Mouse (Mus musculus) adrenal gland, postnatal 36 days (tissue): ENCODE data around the gene Exoc6. TPM values are rescaled to one million over a fixed set of nuclear protein-coding genes. Genes with fewer than 3 reads are reported as not detected.
"Not testable (repeated sequence)": the region's sequence is repeated elsewhere in the genome, so short reads cannot be mapped to it uniquely, and the experiment has no call there.

Experiments used
- DNase-seq, 2 experiments: peaks; one replicate each; pipeline ENCODE4 v3.0.0; 2021; ENCODE audit warnings: mixed read lengths in 1 of 2
- total RNA-seq, 2 experiments: library from RNA; stranded (reverse); gene quantifications; 2 replicates each; pipeline ENCODE4 v1.2.3; 2021

Exoc6 gene
- total RNA-seq, 2 experiments from 2014 or later: 16.7 to 24.6 TPM

DNA sequence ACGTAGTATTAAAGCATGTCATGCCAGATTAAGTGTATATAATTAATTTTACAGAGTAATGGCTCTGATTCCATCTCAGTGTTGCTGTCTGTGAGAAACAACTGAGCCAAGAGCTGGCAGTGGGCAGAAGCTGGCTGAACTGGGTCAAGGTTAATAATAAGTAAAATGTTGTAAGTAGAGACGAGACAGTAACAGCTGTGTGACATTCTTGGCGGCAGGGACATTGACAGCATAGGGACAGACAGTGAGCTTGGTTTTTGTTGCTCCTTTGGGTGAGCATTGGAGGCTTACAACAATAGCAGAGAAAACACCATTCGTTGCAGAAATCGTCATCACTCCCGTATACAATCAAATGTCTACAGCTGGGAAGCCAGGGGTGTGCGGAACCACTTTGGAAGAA is 13.8 kb upstream of the Exoc6 start:
- DNase-seq: peak; percentile 31 to 32

DNA sequence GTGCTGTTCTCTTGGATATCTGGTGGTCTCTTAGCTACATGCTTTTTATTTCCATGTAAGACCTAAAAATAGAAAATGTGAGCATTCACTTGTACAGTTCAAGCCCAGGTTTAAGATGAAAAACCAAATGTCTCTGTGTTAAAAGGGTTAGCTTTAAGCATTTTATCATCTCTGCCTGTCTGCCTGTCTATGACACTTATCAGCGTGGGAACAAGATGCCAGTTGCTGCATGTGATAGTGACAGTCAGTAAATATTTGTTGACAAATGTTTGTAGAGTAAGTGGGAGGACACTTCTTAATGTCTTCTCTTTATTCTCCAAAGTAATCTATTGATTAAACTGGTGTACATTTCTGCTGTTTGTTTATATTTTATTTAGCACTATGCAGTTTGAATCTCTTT is 12.5 kb upstream of the Exoc6 start:
- no peak for DNase-seq

DNA sequence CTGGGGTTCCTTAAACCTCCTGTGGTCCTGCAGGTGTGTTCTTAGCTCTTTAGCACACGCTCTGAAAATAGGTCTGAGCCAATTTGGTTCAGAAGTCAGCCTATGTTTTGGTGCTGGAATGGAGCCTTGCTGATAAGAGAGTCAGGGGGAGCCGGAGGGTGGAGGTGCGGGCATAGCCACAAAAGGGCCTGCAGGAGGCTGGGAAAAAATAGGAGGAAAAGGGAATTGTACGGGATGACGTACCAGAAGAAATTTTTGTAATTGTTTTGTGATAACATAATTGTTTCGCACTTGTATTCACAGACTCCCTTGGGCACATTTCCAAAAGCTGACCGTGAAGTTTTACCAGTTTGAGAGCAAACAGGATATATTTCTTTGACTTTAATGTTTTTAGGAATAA is 10.0 kb upstream of the Exoc6 start:
- DNase-seq: no peak

DNA sequence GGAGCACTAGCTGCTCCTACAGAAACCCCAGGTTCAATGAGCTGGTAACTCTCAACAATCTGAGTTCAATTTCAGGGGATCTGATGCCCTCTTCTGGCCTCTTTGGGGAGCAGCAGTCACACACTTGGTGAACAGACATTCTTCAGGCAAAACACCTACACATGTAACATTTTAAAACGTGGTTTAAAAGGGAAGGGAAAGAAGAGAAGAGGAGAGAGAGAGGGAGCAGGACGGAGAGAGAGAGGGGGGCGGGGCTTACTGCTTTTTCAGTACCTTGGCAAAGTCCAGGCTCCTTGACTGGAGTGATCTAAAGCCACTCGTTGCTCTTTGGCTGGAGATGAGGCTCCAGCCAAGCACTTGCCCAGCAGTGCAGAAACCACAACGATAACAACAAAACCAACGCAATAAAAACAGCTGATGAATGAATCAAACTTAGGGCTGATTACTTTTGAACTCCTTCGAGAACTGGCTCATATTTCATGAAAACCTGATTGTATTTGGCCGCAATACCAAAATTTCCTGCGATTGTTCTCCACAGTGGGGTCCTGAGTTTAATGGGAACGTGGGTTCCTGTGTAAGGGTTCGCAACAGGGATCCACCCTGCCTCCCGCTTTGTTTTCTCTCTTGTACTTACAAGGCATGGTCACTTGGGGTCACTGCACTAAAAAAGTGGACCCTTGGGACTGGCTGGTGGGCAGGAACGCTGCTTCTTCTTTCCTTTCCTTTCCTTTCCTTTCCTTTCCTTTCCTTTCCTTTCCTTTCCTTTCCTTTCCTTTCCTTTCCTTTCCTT is 6.5 kb upstream of the Exoc6 start:
- peak; percentile 30 to 47 for DNase-seq

DNA sequence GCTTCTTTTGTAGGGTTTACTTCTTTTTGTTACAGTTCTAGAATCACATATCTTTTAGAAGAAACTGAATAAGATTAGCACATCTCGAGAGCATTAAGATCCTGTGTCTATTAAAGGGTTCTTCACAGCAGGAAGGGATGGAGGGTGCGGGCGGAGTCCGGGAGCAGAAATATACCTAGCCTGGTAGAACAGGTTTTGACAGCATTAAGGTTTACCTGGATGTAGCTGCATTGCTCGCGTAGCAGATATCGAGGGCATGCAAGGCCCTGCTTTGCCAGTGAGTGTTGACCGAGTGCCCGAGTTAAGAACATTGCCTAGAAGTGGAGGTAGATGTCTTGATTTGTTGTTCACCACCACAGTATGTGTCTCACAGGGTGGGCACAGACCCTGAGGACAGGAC is 5.7 kb upstream of the Exoc6 start:
- no peak for DNase-seq

DNA sequence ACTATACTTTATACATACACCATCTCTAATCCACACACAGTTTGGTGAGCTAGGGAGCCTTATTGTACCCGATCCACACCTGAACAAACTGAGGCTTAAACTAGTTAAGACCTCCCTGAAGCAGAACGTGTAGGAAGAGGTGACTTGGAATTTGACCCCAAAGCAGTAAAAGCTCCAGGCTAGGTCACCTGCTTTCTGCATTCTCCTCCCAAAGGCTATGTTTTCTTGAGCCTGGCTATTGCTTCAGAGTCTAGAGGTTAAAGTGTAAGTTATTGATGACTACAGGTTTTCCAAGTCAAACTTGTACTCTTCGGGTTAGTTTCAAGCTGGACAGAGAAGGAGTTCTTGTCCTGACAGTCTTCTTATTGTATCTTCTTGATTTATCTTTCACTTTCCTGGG is 5.0 kb upstream of the Exoc6 start:
- no peak for DNase-seq

DNA sequence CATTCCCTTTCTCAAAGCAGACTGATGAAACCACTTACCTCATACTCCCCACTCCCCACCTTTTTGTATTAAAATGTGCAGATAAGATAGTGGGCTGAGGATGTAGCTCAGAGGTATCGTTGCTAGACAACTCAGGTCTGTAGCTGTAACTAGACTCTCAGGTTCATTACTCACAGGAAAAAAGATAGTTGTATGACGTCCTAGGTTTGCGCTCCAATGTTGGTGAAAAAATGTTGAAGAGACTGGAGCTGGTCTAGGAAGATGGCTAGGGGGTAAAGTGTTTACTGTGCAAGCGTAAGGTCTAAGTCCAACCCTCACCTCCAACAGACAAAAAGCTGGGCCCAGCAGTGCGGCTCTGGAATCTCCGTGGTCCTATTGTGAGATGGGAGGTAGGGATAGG is 4.5 kb upstream of the Exoc6 start:
- DNase-seq: no peak

DNA sequence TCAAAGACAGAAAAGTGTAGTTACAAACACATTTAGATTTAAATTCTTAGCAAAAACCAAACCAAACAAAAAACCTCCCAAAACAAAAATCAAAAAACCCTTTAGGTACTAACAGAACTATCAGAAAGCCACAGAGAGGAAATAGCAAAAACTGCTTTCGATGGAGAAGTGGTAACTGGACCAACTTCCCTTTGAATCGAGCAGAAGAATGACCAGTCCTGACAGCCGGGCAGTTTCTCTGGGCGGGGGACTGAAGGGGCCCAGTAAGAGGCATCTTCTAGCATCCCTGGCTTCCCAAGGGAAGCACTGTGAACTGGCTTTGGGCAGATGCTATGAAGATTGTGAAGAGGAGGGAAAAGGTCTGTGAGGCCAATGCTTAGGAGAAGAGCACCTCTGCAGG is 3.4 kb upstream of the Exoc6 start:
- no peak for DNase-seq

DNA sequence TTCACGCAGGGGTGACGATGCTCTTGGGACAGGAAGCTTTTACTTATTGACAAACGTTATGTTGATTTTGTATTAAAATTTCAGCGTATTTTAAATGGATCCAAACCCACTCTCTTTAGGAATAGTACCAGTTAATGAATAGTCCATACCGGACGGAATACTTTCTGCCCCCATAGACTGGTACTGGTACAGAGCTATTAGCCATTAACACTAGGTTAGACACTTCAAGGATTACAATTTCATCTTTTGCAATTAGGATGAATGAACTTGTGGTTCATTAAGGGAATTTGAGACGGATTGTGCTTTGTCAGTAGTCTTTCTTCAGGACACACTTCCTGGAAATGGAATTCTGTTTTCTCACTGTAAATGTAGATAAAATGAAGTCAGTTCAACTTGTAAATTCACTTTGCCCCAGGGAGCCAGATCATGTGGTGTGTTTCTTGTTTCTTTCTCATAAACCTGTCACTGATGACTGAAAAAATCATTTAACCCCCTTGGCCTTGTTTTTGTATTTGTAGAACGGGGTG is 885 bp downstream of the Exoc6 start:
- no peak for DNase-seq

DNA sequence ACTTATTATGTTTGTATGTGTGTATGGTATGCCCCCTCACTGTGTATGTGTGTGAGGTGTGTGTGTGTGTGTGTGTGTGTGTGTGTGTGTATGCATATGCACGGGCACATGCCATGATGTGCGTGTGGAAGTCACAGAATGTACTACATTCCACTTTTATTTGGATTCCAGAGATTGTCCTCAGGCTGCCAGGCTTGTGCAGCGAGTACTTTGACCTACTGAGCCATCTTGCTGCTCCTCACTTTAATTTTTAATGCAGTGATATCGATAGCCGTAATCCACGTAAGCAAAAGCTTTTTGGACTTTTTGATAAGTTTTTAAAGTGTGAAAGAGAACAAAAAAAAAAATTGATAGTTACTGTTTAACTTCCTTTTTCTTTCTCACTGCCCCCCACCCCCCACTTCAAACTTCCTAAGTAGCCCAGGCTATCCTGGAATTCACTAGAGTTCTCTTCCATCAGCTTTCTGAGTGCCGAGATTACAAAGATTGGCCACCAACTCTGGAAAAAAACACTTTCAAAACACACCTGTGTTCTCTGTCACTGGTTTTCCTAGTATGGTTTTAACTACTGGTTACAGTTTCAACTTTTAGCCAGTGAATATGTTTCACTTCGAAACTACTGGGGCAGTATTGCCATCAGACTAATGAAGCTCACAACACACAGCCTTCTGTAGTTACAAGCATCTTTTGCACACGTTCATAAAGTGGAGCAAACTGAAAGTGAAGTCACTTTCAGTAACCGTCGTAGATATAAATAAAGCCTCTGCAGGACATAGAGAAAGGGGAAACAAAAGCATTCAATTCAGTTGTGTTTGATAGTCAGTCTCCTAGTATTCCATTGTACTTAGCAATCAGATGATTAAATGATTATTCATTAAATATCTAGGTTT is 3.4 kb downstream of the Exoc6 start:
- DNase-seq: no peak

DNA sequence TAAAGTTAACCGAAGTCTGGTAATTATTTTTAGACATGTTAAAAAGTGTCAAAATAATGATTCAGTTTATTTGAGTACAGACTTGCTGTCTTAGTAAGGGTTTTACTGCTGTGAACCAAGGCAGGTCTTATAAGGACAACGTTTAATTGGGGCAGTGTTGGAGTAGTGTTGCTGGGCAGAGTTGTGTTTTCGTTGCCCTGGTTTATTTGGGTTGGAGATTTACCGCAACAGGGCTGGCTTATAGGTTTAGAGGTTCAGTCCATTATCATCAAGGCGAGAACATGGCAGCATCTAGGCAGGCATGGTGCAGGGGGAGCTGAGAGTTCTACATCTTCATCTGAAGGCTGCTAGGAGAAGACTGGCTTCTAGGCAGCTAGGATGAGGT is 4.0 kb downstream of the Exoc6 start:
- not testable (repeated sequence) for DNase-seq

DNA sequence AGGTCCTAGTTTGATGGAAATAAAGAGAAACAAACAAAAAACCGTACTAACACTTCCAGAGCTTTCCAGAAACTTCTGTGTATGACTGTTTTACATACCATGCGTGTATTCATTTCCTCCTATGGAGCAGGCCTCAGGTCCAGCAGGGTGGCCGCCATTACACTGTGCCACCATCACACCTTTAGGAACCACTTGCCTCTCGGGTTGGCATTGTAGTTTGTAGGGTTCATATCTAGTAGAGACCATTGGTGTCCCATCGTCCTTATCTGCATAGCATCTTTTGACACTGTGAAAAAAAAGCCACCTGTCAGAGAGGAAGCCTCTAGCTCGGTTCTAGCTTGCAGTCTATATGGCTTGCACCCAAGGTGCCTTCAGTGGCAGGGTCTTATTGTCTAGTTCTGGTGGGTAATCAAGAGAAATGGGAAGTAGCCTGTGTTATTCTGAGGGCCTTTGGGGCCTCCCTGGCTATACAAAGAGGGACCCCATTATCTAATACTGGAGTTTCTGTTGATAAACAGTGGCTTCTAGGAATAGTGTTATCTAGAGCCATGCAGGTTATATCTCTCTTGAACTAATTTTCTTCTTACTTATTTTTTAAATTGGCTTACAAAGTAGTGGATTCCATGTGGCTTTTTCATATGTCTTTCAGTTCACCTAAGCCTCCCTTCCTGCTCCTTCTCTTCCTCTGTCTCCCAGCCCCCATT is 5.8 kb downstream of the Exoc6 start:
- no peak for DNase-seq

DNA sequence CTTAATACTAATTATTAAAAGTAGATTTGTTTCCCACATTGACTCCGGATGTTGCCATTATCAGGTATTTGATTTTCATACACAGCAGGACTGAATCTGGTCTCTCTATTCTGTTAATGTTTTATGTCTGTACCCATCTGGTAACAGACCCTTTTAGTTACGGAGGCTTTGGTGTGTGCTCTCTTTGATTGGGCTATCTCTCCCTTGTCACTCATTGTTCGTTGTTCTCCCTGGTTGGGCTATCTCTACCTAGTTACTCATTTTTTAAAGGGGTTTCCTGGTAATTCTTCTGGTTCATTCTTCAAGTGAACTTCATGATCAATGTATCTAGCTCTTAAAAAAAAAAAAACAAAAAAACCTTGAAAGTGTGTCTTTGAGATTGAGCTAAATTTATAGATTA is 7.7 kb downstream of the Exoc6 start:
- no peak for DNase-seq

DNA sequence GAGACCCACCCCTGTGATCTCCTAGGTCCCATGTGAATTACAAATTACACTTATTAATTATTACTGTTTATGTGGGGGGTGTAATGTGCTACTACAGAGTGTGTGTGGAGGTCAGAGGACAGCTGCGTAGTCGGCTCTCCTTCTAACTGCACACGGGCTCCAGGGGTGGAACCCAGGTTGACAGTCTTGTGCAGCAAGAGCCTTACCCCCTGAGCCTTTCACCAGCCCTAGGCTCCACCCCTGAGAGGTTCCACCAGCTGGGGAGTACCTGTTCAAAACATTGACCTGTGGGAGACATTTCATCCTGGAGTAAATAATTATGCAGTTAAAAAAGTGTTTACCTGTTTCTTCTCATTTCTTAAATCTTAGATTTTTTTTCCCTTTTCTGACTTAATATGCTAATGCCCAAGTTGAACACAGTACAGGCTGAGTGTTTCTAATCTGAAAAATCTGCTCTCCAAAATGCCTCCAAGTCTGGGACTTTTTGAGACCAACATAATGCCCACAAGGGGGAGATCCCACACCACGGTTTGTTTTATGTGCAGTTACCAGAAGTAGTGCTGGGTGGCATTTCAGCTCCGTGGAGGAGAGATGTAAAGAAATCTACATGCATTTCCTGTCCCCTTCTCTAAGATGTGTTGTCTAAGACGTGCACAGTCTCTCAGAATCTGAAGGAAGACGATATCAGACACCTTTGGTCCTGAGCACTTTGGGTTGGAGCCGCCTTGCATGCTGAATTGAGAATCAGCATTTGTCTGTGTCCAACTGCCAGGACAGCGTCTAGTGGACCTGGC is 9.3 kb downstream of the Exoc6 start:
- DNase-seq: no peak

DNA sequence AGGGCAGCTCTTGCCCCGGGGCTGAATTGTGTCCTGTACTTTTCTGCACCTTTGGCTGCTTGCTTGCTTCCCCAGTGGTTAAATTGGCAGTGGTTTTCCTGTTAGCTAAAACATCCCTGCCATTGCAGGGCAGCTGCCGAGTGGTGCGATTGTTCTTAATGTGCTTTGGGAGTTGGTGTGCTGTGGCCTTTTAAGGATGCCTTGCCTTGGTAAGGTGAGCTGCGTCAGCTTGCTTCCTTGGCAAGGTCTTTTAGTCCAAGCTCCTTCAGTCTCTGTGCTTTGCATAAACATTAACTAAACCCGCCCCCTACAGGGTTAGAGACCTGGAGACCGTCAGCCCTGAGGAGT is 9.8 kb downstream of the Exoc6 start:
- no peak for DNase-seq

DNA sequence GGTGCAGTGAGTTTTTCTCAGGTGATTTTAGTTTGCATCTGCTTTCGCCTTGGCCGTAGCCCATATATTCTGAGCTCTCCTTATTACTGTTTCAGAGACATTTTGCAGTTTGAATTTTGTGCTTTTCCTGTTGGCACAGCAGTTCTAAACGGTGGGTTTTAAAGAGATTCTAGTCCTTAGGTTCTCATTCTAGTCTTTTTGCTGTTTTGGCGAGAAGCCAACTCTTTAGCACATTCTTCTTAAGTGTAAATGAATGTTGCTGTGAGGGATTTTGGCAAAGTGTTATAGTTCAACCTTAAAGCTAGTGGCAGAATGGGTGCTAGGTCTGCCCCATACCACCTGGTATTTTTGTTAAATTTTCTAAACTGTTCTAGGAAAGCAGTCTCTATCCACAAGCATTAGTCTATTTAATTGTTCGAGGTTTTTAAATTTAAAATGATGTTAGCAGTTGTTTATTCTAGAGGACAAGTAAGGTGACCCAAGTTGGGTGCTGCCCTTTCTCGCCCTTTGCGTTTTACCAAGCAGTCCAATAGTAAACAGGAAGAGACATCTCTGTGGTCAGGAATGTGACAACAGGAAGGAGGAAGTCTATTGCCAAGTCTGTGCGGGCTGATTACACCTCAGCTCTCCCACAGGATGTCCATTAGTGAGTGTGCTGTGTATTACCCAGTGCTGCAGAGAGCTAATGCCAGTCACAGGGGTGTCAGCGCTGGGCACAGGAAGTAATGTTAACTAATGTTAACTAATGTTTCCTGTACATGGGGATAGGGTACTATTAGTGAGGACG is 11.1 kb downstream of the Exoc6 start:
- DNase-seq: peak; percentile 9 to 21

DNA sequence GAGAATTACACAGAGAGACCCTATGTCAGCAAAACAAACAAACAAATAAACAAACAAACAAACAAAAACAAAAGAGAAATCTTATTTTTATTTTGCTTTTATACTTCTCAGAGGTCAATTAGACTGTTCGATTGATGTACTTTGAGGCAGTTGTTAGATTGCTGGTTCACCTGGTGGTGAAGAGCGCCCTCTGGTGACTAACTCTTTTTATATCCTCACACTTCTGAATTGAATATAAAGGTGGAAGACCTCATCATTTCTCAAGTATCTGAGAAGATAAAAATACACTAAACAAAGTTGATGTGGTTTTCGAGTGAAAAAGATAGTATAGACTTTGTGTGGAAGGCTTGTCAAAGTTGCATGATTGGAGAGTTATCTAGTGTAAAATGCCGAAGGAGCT is 13.5 kb downstream of the Exoc6 start:
- peak; percentile 15 to 56 for DNase-seq

DNA sequence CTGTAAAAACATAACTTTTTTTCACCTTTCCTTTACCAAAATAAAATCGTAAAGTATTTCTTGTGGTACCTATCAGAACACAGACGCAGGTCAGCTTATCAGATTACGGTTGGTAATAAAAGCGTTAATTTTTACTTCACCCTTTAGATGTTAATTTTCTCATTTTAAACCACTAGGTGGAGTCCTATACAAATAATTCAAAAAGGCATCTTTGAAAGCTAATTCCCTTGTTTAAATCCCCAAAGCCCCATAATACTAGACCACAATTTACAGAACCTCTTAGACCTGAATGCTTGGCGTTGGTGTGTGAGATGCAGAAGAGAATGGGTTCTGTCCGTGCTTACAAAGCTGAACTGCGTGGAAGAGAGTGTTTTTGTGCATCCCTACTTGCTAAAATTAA is 15.6 kb downstream of the Exoc6 start:
- DNase-seq: no peak

DNA sequence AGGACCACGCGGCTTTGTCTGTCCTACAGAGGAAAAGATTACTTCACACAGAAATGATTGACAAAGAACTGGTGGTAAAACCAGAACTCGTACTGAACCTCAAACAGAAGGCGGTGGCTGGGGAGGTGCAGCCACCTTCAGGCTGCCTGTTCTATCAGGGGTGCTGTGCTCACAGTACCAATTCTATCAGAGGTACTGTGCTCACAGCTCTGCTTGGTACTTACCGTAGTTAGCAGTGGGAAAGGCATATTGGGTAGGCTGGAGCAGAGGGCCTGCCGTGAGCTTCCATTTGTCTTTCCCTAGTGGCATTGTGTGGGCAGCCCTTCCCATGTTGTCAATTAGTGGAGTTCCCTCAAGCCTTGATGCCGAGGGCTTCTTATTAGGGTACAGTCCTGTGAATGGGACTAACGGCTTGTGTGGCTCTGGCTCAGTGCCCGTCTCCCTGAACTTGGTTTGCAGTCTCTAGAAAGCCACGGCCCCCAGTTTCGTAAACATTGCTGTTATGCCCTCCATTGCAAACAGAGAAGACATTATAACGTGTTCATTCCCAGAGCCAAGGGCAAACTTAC is 19.1 kb downstream of the Exoc6 start:
- no peak for DNase-seq

DNA sequence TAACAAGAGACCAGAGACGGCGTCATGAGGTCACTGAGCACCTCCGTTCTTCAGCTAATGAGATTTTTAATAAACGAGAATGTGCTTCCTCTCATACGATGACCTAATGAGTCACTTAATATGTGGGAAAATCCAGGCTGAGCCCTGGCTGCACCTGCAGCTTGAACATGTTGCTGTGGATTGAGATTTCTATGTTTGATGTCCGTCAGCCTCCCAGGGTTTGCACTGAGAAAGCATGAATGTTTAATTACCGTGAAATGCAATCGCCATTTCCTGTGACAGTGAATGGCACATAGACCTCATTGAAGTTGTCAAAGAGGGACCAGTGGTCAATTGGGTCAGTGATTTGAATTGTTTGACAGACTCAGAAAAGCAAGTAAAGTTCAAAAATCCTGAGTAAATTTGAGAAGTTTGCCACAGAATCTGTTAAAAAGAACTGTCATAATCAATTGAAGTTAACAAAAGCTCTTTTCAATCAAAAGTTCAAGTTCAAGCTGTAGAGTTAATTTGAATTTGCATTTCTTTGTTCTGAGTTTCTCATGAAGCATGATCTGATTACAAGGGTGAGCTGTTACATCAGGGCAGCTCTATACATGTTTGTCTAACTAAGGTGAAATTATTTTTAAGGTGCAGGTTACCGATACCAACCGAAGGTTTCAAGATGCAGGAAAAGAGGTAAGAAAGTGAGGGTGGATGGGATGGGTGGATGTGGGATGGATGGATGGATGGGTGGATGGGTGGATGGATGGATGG is 20.9 kb downstream of the Exoc6 start:
- DNase-seq: no peak
